Mouse (Mus musculus) MN1 (cell line): Measurements from ENCODE around the gene 9930021J03Rik.
A peak's percentile ranks its signal among the peaks of the same experiment; 100 is the strongest.

ENCODE experiments used
- DNase-seq: peaks from one replicate; pipeline ENCODE4 v3.0.0-alpha.2; 2016; ENCODE audit warnings: low spot score

9930021J03Rik gene

DNA sequence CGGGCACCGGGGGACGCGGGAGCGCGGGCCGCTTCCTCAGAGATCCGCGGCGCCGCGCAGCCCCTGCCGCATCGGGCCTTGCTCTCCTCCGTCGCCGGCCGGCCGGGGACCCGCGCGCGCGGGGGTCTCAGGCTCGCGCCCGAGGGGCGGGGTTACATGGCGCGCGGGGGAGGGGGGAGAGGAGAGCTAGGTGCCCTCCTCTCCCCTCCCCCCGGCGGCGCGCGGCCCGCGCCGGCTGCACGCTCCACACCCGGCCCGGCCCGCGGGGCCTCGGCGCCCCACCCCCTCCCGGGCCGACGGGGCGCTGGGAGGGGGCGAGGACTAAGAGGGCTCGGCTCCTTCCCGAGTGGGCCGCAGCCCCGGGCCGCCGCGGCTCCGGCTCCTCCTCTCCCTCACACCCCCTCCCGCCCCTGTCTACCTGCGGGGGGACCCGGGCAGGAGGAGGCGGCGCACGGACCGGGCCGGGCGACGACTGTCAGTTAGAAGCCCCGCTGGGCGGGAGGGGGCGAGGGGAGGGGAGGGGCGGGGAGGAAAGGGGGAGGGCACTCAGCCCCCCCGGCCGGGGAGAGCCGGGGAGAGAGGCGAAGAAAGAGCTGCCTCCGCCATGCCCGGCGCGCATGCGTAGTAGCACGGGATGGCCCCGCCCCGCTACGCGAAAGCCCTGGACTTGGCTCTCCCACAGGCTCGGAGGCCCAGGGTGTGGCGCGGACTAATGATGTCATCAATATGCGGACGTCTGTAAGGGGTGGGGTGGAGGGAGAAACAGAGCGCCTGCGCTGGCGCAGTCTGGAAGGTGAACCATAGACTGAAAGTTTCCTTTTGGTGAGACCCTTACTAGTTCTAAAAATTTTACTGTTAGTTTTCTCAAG is at the start of gene 9930021J03Rik:
Gene 9930021J03Rik (minus strand): TSS at position 73 of the 869 bp plus-strand sequence.
- peak; percentile 97 for DNase-seq

DNA sequence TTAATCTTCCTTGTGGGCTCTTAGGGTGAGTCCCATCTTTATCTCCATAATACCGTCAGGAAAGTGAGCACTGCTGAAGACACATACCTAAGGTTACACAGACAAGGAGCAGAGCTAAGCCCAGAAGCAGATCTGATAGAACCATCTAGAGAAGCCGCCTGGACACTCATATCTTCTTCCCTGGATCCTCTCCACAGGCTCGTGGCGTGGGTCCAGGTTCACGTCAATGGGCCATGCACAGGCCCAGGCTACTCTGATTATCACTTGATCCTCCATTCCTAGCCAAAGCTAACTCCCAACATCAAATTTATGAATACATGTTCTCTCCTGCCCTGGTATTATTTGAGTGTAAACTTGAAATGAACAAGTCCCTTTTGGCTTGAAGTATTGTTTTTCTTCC is 47.9 kb upstream of the 9930021J03Rik start:
- DNase-seq = no peak

DNA sequence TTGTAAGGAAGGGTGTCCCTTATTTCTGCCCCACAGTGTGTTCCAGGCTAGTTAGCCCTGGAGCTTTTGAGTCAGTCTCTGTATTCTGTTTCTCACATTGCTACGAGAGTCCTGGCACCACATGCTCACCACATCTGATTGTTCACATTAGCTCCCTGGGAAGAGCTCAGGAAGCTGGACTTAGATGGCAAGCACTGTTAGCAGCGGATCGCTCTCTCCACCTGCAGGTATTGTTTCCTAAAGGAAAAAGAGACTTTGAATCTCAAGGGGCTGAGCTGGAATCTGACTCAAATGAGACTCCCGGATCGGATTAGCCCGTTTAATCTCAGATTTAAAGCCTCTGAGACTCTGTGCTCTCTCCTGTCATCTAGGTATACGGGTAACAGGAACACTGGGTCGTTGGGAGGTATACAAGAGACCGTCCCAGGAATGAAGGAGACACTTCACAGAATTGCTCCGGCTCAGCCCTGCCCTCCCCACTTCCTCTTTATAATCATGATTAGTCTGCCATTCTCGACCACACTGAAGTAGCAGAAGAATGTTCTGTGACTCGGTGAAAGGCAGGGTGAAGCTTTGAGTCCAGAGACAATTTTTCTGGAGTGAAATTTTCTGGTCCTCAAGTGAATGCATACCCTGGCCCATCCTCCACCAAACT is 45.4 kb upstream of the 9930021J03Rik start:
- no peak for DNase-seq

DNA sequence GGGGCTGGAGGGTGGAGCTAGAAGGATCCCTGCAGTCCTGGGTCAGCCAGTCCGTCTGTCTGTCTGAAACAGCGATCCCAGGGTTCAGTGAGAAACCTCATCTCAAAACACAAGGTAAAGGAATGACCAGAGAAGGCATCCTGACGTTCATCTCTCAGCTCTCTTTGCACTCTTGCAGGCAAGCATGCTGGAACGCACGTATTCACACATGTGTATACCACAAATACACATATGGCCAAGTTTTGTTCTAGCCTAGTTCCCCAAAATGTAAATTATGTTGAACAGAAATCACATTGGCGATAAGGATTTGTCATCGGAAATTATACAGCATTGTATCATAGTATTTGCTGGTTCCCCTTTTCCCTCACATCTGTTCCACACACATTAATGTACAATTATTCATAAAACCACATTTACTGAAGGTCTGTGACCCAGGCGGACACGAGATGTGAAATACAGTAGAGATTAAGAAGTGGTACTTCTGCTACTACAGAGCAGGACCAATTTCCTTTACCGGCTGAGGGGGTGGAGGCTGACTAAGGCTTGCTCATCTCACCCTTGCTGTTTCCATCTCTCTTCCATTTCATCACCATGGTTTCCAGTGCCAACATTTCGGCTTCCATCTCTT is 44.2 kb upstream of the 9930021J03Rik start:
- DNase-seq = no peak

DNA sequence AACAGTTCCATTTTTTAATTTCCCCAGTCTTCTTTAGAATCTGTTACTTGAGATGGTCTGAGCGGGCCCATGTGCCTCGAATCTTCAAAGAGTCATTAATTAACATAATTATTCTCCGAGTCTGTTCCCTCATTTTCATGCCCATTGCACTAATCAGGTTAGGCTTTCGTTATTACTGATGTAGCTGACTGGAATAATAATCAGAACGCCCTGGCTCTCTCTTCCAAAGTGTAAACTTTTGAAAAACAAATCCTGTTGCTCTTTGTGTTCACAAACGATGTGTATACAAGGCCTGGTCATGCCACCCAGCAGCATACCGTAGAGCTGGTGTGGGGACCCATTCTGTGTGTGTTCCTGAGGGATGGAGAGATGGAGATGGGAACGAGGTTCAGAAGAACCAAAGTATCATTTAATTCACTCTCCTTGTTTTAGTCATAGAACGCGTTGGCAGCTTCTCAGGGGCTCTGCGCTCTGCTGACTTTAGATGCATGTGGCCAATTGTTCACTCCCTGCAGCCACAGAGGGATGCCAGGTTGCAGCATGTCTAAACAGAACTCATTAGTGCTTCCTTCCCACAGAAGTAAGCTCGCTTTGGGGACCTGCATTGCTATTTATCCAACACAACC is 38.4 kb upstream of the 9930021J03Rik start:
- peak; percentile 11 for DNase-seq

DNA sequence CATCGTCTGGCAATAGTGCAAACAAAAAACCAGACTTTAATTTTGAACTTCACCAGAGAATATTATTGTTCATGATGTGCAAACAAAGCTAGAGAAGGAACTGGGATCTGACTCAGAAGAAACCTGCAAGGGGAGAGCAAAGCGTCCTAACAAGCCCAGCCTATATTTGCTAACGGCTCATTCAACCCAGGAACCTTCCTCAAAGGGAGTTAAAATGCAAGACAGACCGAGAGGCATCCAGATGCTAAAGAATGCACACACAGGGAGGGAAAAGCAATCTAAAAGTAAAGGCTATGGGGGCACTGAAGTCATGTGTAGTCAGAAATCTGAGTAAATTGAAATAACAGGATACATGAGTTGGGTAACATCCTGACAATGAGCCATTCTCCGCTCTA is 37.8 kb upstream of the 9930021J03Rik start:
- no peak for DNase-seq

DNA sequence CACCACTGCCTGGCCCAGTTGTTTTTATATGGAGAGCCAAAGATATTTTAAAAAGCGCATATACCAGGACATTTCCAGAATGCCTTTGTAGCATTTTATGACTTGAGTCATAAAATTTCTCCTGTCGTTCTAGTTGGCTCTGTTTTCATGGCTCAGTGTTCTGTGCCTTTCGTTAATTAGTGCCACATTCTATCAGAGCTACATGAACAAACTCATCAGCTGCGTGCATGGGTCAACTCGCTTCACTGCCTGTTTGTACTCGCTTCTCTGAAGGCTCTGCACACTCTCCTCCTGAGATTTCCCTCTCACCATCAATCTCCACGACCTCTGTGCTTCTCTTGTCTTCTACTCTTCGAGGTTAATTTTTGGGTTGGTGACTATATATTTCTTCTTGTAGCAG is 37.2 kb upstream of the 9930021J03Rik start:
- DNase-seq = no peak

DNA sequence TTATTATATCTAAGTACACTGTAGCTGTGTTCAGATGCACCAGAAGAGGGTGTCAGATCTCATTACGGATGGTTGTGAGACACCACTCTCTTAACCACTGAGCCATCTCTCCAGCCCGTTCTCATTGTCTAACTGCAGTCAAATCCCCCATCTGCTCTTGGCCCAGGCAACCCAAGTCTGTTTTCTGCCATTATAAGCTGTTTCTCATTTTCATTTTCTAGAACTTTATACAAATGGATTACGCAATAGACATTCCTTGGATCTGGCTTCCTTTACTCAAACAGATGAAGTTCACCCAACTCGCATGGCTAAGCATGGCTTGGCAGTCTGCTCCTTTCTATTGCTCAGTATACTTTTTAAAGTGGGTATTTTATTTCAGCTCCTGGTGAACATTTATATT is 34.9 kb upstream of the 9930021J03Rik start:
- DNase-seq = no peak

DNA sequence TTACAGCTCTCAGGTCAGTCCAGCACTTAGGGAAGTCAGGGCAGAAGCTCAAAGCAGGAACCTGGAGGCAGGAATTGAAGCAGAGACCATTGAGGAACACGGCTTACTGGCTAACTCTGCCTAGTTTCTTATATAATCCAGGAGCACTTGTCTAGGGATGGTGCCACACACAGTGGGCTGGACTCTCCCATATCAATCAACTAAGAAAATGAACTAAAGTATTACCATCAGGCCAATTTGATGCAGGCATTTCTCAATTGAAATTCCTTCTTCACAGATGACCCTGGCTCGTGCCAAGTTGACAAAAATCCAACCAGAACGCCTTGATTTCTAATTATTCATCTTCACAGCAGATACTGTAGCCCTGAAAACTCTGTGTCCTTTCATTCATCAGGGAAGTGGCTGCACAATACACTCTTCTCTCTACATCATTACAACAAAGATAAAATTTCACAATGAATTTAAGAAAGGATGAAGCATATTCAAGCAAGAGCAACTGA is 32.9 kb upstream of the 9930021J03Rik start:
- no peak for DNase-seq

DNA sequence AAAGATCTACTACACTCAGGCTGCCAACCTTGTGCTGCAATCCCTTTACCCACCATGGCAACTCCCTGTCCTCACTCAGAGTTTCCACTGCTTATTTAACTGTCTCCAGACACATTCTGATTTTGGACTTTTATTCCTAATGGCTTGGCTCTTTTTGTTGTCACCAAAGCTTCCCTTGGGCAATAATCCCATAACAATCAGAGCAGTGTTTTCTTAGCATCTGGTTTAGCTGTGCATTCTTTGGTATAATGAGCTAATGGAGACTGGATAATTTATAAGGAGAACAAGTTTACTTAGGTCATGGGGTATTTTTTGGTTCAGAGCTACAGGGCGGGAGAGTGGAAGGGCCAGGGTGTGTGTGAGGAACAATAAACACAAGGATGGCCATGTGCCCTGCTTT is 32.4 kb upstream of the 9930021J03Rik start:
- no peak for DNase-seq

DNA sequence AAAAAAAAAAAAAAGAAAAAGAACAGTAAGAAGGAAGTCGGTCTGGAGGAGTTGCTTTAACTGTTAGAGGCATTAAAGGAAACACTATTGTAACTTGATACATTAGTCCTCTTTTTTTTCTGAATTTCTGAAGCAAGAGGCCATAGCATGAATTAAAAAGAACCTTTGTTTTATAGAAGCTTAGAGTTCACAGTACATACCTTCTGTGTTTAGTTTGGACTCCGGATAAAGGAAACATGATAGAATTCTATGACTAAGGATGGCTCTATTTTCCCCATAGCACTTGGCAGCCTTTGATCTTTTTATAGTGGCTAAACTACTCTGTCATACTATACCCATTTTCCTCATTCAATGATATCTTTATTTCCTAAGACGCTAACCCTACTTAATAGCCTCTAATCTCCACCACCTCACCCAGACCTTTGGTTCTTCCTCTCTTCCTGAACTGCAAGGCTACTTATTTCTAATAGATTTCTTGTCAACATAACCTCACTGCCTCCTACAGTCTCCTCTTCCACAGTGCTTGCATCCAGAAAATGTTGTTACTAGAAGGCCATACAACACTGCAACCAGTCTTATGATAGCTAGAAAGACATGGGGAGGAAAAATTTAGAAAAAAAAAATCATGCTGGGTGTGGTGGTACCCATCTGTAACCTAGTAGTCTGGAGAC is 29.7 kb upstream of the 9930021J03Rik start:
- DNase-seq = no peak

DNA sequence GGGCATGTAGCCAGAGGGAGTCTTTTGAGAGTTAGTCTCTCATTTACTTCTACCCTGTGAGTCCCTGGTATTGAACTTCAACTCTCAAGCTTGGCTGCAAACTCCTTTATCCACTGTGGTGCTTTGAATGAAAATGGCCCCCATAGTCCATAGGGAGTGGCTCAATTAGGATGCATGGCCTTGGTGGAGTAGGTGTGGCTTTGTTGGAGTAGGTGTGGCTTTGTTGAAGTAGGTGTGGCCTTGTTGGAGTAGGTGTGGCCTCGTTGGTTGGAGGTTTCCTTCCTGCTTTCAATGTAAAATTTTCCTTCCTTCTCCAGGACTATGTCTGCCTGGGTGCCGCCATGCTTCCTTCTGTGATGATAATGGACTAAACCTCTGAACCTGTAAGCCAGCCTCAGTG is 25.1 kb upstream of the 9930021J03Rik start:
- no peak for DNase-seq

DNA sequence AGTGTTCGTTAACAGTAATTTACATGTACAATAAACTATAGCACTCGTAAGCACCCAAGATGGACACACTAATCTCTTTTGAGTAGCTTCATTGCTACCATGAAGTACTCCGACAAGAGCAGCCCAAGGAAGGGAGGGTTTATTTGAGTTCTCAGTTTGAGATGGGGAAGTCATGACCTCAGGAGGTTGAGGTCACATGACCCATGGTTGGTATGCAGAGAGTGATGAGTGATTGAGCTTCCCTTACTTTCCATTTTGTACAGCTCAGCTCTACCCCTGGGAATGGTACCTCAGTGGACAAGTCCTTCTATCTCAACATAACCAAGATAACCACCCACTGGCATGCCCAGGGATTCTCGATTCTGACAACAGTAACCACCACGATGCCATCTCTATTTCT is 22.8 kb upstream of the 9930021J03Rik start:
- DNase-seq = no peak

DNA sequence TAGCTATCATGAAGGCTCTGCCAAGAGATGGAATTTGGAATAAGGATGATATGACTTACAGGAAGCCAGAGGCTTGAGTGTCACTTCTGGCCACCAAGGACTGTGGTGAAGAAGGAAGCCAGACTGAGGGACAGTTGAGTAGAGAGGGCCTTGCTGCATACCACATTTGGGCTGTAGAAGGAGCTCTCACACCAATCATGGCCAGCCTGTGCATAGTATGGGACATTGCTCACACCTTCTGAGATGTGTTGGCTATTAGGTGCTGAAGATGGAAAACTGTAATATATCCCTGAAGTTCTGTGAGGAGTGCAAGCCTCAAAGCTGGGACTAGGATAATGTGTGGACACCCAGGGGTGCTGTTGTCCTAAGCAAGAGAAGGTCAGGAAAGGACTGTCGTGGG is 20.9 kb upstream of the 9930021J03Rik start:
- peak; percentile 29 for DNase-seq

DNA sequence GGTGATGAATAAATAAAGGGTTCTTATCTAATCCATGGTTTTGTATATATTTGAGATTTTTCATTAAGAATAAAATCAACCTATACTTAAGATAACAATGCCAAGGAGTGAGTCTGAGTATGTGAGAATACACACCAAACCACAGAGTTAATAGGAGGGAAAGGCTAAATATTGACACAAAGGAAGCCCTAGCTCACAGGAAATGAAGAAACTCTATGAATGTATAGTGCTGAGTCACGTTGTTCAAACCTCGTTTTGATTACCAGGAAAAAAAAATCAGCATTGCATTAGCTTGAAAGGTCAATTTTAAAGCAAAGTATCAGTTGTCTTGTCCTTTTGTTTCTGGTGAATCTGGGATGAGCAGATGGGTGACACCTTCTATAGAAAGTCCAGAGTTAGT is 19.2 kb upstream of the 9930021J03Rik start:
- no peak for DNase-seq

DNA sequence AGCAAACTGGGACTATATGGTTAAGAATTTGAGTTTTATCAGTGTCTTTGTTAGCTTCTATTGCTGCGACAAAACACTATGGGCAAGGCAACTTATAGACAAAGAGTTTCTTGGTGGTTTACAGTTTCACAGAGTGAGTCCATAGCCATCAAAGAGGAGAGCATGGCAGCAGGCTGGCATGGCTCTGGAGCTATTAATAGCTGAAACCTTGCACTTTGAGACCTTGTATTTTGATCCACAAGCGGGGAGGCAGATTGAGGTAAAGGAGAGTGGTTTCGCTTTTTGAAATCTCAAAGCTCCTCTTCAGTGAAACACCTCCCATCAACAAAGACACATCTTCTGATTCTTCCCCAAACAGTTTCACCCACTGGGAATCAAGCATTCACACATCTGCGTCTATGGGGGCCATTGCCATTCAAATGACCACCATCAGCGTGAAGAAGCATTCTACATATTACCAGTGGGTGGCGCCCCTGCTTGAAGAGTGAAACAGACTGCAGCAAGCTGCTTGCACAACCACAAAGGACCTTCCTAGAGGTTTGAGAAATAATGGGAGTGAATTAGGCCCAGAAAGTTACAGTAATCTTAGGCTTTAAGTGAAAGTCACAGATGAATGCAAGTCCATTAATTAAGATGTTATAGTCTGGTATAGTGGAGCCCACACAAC is 18.4 kb upstream of the 9930021J03Rik start:
- DNase-seq = peak; percentile 41

DNA sequence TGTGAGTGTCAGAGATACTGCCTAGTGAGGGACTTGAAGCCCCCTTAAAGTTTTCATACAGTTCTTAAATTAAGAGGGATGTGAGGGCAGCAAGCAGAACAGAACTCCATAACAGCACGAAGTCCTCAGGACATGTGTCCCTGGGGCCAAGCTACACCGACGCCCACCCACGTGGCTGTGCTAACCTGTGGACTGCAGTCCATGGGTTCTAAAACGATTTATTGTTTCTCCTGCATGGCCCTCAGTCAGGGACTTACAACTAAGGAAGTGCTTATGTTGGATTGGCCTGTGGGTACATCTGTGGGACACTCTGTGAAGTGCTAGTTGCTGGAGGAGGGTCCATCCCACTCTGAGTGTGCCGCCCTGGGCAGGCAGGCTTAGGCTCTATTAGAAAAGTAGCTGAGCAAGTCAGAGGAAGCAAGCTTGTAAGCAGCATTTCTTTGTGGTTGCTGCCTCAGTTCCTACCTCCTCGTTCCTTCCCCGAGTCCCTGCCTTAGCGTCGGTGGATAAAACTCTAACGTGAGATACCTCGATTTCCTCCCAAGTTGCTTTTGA is 17.7 kb upstream of the 9930021J03Rik start:
- no peak for DNase-seq

DNA sequence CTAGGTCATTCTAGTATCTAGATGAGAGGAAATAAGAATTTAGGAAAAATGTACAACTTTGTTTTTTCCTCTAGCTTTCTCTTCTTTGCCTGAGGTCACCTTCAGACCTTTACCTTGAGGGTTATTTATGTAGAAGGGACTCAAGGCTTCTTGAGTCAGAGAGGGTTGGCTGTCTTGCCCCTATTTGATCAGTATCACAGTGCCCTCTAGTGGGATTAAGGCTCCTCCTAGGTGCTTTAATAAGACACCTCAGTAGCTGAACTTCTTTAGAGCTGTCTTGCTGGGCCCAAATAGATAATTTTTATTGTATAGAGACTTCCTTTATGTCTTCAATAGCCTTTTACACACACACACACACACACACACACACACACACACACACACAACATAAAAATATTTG is 15.2 kb upstream of the 9930021J03Rik start:
- DNase-seq = peak; percentile 72

DNA sequence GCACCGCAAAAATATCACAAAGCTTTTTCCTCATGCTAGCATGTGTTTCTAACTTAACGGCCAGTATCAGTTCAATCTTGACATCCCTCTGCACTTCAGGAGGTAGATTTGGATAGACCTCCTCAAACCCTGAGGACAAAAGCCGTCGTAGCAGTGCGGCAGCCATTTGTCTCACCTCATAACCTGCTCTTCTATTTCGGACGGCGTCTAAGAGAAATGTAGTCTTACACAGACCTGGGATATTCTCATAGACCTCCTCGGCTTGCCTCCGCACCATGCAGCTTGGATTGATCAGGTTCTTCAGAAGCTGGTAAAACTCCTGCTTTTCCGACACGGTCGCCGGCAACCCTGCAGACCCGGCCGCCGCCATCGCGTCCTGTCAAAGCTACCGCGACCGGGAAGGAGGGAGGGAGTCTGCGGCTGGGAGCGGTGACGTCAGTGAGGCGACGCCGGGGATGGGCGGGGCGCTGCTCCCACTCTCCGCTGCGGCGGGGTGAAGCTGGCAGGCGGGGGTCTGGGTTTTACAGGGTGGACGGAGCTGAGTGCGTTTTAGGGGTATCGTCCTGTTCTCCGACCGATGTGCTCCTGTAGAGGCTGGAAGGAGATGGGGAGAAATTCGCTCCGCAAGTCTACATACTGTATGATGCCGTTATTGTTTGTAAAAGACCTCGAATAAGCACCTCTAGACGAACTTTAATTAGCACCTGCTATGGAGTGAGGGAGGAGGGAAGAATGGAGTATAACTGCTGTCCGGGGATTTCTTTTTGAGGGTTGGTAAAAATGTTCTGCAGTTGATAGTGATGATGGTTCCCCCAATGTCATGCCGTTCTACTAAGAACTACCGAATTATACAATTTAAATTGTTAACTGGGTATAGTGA is 7.0 kb upstream of the 9930021J03Rik start, which contains the start of gene Ranbp6:
Gene Ranbp6 (minus strand): TSS at position 394 of the 880 bp plus-strand sequence.
- peak; percentile 79 for DNase-seq

DNA sequence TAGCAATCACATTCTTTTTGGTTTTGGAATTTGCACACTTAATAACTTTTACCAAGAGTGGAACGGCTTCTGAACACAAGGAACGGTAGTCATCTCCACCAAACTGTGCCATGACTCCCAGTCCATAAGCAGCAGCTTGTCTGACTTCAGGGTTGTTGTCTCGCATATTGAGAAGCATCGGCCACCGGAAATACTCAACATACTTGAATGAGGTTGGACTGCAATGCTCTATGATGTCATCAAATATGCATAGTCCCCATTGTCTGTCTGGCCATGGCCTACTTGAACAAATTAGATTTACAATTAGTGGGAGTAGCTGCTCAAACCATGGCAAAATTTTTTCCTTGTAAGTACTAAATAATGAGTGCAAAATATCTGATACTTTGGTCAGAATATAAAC is 4.2 kb upstream of the 9930021J03Rik start:
- DNase-seq = no peak
